Mouse (Mus musculus) intestine, embryonic 15.5 days (tissue): ENCODE measurements around the gene Prl7c1. TPM values are rescaled to one million over a fixed set of nuclear protein-coding genes. Genes with fewer than 3 reads are reported as not detected.
"Not testable (repeated sequence)": the region's sequence is repeated elsewhere in the genome, so short reads cannot be mapped to it uniquely, and the experiment has no call there.

Experiments used
- ATAC-seq: fragments of 200-750 bp; cut with Nextera tagmentation; 2 replicates; pipeline ENCODE4 v1.8.0; 2017; ENCODE audit warnings: moderate TSS enrichment, moderate library complexity
- H3K27ac ChIP-seq: fragments of 300-500 bp; sonication (generic); 2 replicates; pipeline ENCODE4 v1.5.1; 2015; ENCODE audit warnings: mild to moderate bottlenecking, inconsistent platforms
- H3K27me3 ChIP-seq: fragments of 300-500 bp; sonication (generic); replicated peaks from 2 replicates; pipeline ENCODE4 v1.6.1; 2015; ENCODE audit warnings: inconsistent platforms
- H3K36me3 ChIP-seq: fragments of 300-500 bp; sonication (generic); 2 replicates; pipeline ENCODE4 v1.6.1; 2015; ENCODE audit warnings: inconsistent platforms
- H3K4me1 ChIP-seq: fragments of 300-500 bp; sonication (generic); replicated peaks from 2 replicates; pipeline ENCODE4 v1.6.1; 2015; ENCODE audit warnings: inconsistent platforms
- H3K4me2 ChIP-seq: fragments of 300-500 bp; sonication (generic); replicated peaks from 2 replicates; pipeline ENCODE4 v1.6.1; 2015; ENCODE audit warnings: mild to moderate bottlenecking, inconsistent platforms
- H3K4me3 ChIP-seq: fragments of 300-500 bp; sonication (generic); replicated peaks from 2 replicates; pipeline ENCODE4 v1.5.1; 2015; ENCODE audit warnings: inconsistent platforms
- H3K9ac ChIP-seq: fragments of 300-500 bp; sonication (generic); 2 replicates; pipeline ENCODE4 v1.6.1; 2015; ENCODE audit warnings: inconsistent platforms
- H3K9me3 ChIP-seq: fragments of 300-500 bp; sonication (generic); 2 replicates; pipeline ENCODE4 v1.6.1; 2016; ENCODE audit warnings: inconsistent platforms
- WGBS: fragments of 180-500 bp; shearing (Covaris S2); methylation state at CpG from one replicate; pipeline ENCODE4 v1.1.7; 2015; 5-methylcytosine and 5-hydroxymethylcytosine counted together
- polyA plus RNA-seq: library from polyadenylated mRNA; unstranded; fragments of >200 nt; fragmentation: Nextera tagmentation; extraction: Ambion mirVana; gene quantifications from 2 replicates; pipeline ENCODE4 v1.2.1, GENCODE M21; 2015

Gene Prl7c1
- not detected in 2 replicates for polyA plus RNA-seq

DNA sequence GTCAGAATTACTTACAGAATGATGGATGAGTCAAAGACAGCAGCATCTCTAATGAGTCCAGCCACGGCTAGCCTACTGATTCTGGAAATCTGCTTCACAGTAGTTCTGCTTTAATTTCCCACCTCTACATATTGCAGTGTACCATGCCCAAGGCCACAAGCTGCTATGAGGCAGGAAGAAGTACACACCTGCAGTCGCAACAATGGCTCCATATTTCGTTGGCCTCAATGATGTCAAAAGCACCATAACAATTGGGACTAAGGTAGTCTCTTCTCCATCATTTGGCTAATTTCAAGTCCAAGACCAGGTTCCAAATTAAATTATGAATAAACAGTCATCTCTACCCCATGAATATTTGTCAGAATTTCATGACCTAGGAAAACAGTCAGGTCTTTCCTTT lies at the start of gene Prl7c1:
TSS of gene Prl7c1 (minus strand) at position 101 of the 400 bp plus-strand sequence.
- not testable (repeated sequence) for H3K27me3 ChIP-seq, H3K4me2 ChIP-seq, H3K4me3 ChIP-seq, H3K4me1 ChIP-seq, H3K9me3 ChIP-seq, ATAC-seq, H3K9ac ChIP-seq, H3K36me3 ChIP-seq, H3K27ac ChIP-seq
- WGBS, result 83% methylated on average over 3 of the region's 3 CpGs

DNA sequence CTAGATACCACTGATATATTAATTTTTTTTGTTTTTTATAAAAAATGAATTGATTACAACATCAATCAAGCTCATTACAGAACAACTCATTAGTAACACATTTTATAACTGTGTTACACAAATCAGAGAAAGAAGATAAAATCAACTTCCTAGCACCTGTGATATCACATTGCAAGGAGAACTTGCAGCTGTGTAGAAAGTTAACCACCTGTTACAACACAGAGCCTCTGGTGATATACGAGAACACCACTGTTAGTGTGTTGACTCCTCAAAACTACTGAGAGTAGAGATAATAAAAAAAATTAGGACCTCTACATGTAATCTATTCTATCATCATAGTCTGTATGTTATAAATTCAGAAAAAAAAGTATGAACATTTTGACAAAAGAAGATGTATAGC lies 22.2 kb upstream of the Prl7c1 start:
- H3K4me3 ChIP-seq, result no peak overlapping the region
- H3K9ac ChIP-seq, result no peak overlapping the region
- H3K36me3 ChIP-seq, result no peaks in the 10 kb centered on the region
- H3K4me1 ChIP-seq, result no peaks in the 10 kb centered on the region
- no peaks in the 10 kb centered on the region for H3K27me3 ChIP-seq
- no peak overlapping the region for H3K27ac ChIP-seq
- ATAC-seq, result no peak
- no peak overlapping the region for H3K4me2 ChIP-seq
- no peaks in the 10 kb centered on the region for H3K9me3 ChIP-seq
- WGBS, result 86% methylated on average over 1 of the region's 1 CpGs

DNA sequence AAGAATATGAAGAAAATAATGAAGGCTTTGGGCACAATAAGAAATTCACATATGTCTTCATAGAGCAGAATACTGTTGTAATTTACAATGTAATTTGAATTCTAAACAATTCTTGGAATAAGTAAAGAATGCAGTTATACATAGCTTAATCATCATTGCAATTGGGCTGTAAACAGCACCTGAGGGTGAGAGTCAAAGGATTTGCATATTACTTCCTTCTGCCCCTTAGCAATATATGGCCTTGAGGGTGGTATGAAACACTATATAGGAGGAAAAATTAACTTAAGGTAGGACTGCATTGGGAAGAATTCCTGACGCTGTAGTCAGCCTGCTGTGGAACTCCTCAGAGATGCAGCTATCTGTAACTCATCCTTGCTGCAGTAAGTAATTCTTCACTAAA lies 20.8 kb upstream of the Prl7c1 start, which contains the start of gene Prl2a1:
TSS of gene Prl2a1 (plus strand) at position 301 of the 400 bp plus-strand sequence.
- 88% methylated on average over 1 of the region's 1 CpGs for WGBS

DNA sequence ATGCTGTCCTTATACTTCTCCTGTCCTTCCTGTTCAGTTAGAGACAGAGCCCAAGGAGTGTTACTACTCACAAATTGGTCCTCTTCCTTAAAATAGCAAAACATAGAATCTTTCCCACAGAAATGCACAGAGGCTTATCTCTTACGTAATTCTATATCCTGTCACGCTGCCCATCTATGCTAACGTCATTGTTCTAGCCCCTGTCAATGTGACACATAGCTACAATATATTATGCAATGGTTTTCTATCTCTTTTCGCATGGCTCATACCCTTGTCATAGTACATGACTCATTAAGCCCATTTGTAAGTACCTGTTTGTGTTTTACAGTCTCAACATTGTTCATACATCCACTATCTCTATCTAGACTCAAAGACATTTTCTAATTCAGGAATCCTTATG lies 18.7 kb upstream of the Prl7c1 start:
- WGBS, result 85% methylated on average over 4 of the region's 4 CpGs
- no peak overlapping the region for H3K4me3 ChIP-seq
- no peaks in the 10 kb centered on the region for H3K27me3 ChIP-seq
- H3K27ac ChIP-seq, result no peak overlapping the region
- no peaks in the 10 kb centered on the region for H3K9me3 ChIP-seq
- H3K9ac ChIP-seq, result no peak overlapping the region
- H3K4me2 ChIP-seq, result no peak overlapping the region
- H3K4me1 ChIP-seq, result no peaks in the 10 kb centered on the region
- H3K36me3 ChIP-seq, result no peaks in the 10 kb centered on the region
- no peak for ATAC-seq

More for the DNA sequence above, 20.8 kb upstream of the Prl7c1 start, which contains the start of gene Prl2a1:
- Histone ChIP-seq H3K4me2 (no peak within 1 kb of the TSS), H3K9ac (no peak within 1 kb of the TSS), H3K36me3 (no peaks in the 10 kb centered on the region), H3K27me3 (no peaks in the 10 kb centered on the region), H3K4me1 (no peaks in the 10 kb centered on the region), H3K9me3 (no peaks in the 10 kb centered on the region), H3K4me3 (no peak within 1 kb of the TSS), H3K27ac (no peak within 1 kb of the TSS)
- no peak for ATAC-seq

- no peak for ATAC-seq
- no peaks in the 10 kb centered on the region for H3K4me1 ChIP-seq
- H3K9ac ChIP-seq, result no peak overlapping the region
- H3K27ac ChIP-seq, result no peak overlapping the region
- H3K4me2 ChIP-seq, result no peak overlapping the region
- H3K36me3 ChIP-seq, result no peaks in the 10 kb centered on the region
- 86% methylated on average over 10 of the region's 10 CpGs for WGBS
- H3K9me3 ChIP-seq, result no peaks in the 10 kb centered on the region
- H3K4me3 ChIP-seq, result no peak overlapping the region
- no peaks in the 10 kb centered on the region for H3K27me3 ChIP-seq
These were observed 46.0 kb downstream of the Prl7c1 start for GRCm38 (mm10) chr13:27734512-27735186.

GRCm38 (mm10) chr13:27730286-27730959 lies 50.2 kb downstream of the Prl7c1 start:
- H3K27me3 ChIP-seq, H3K4me1 ChIP-seq, H3K9ac ChIP-seq, H3K4me3 ChIP-seq, H3K4me2 ChIP-seq, H3K27ac ChIP-seq, H3K9me3 ChIP-seq, ATAC-seq, H3K36me3 ChIP-seq: not testable (repeated sequence)
- 81% methylated on average over 5 of the region's 5 CpGs for WGBS

GRCm38 (mm10) chr13:27725057-27725456 lies 55.5 kb downstream of the Prl7c1 start:
- not testable (repeated sequence) for H3K9ac ChIP-seq, H3K9me3 ChIP-seq, H3K27ac ChIP-seq, H3K4me2 ChIP-seq, ATAC-seq, H3K27me3 ChIP-seq, H3K4me3 ChIP-seq, H3K4me1 ChIP-seq, H3K36me3 ChIP-seq
- 84% methylated on average over 3 of the region's 3 CpGs for WGBS

Other genes starting within 250 kb of the Prl7c1 start
- not detected in 2 replicates for gene Prl8a9, start 216.2 kb downstream of the Prl7c1 start, polyA plus RNA-seq
- gene Prl8a1, start 198.6 kb downstream of the Prl7c1 start, polyA plus RNA-seq, result not detected in 2 replicates
- not detected in 2 replicates for gene Prl7b1, start 170.2 kb downstream of the Prl7c1 start, polyA plus RNA-seq
- gene Prl7a1, start 138.3 kb downstream of the Prl7c1 start, polyA plus RNA-seq, result not detected in 2 replicates
- not detected in 2 replicates for gene Prl7a2, start 112.8 kb downstream of the Prl7c1 start, polyA plus RNA-seq
- gene Prl7d1, start 64.1 kb downstream of the Prl7c1 start, polyA plus RNA-seq, result not detected in 2 replicates
- gene Prl2a1, start 20.9 kb upstream of the Prl7c1 start, polyA plus RNA-seq, result not detected in 2 replicates
- not detected in 2 replicates for gene Prl2c1, start 68.5 kb upstream of the Prl7c1 start, polyA plus RNA-seq
- not detected in 2 replicates for gene Prl4a1, start 235.4 kb upstream of the Prl7c1 start, polyA plus RNA-seq